Mouse (Mus musculus): ENCODE measurements around the gene 1700037H04Rik. TPM values are rescaled to one million over a fixed set of nuclear protein-coding genes. Genes with fewer than 3 reads are reported as not detected.
A peak's percentile ranks its signal among the peaks of the same experiment; 100 is the strongest.

1700037H04Rik gene
- polyA plus RNA-seq, 1 experiment from 2014 or later, result 85.7 TPM

DNA sequence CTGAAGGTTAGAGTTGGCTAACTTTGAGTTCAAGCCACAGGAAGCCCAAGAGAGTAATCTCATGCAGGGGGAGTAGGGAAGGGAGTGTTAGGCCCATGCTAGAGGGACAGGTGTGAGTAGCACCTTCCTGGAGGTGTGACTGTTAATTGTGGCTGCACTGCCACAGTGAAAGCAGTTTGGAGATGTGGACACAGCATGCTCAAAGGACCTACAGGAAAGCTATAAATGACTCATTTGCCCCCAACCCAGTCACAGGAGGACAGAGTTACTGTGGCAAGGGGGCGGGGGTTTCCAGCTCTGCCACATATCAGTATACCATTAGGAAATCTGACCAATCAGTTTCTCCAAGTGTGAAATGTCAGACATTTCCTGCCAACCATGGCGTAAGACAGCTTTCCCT is 14.3 kb downstream of the 1700037H04Rik start:
- Histone ChIP-seq H3K4me3 (replicated peaks; ENCODE audit: low read depth, low read length) (no peak overlapping the region), H3K9me3 (ENCODE audit: control insufficient read depth, low read length) (no peaks in the 10 kb centered on the region), H3K9ac (replicated peaks; ENCODE audit: low read length) (no peak overlapping the region), H3K4me2 (ENCODE audit: low read length) (no peak overlapping the region), H3K27me3 (ENCODE audit: control insufficient read depth, insufficient read depth, low read length) (no peaks in the 10 kb centered on the region), H3K4me1 (ENCODE audit: control insufficient read depth, insufficient read depth, low read length) (0 out of 2 replicates have a peak, but pooled peaks cover 3% of the 10 kb centered on the region), H3K27ac (replicated peaks; ENCODE audit: low read depth, low read length) (no peak overlapping the region), H3K36me3 (ENCODE audit: control insufficient read depth, insufficient read depth, low read length) (peaks cover 64% of the 10 kb centered on the region)
- no peak for DNase-seq
- WGBS, result 94% methylated on average over 2 of the region's 2 CpGs
- no peak for ATAC-seq (ENCODE audit: low FRiP score, low TSS enrichment)

DNA sequence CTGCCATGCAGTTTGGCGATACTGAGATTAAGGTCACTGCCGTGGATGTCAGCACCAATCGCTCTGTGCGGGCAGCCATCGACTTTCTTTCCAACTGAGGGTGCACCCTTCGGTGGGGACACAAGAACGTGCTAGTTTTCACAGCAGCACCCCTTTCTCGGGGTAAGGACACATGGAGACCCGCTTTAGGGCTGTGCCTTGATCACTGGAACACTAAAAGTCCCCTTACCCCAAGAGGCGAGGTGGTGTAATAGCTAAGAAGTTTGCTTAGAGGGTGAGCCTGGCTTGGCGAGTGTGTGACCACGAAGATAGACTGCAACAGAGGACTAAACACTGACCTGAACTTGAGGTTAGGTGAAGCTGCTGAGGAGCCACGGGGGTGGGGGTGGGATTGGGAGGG is 14.8 kb downstream of the 1700037H04Rik start:
- WGBS, result 73% methylated on average over 13 of the region's 13 CpGs
- H3K36me3 ChIP-seq (ENCODE audit: control insufficient read depth, insufficient read depth, low read length), result peaks cover 61% of the 10 kb centered on the region
- no peak overlapping the region for H3K4me2 ChIP-seq (ENCODE audit: low read length)
- H3K9ac ChIP-seq (replicated peaks; ENCODE audit: low read length), result no peak overlapping the region
- DNase-seq (no peak), ATAC-seq (ENCODE audit: low FRiP score, low TSS enrichment) (no peak)
- no peaks in the 10 kb centered on the region for H3K27me3 ChIP-seq (ENCODE audit: control insufficient read depth, insufficient read depth, low read length)
- H3K4me3 ChIP-seq (replicated peaks; ENCODE audit: low read depth, low read length), result no peak overlapping the region
- no peaks in the 10 kb centered on the region for H3K9me3 ChIP-seq (ENCODE audit: control insufficient read depth, low read length)
- no peak overlapping the region for H3K27ac ChIP-seq (replicated peaks; ENCODE audit: low read depth, low read length)
- 0 out of 2 replicates have a peak, but pooled peaks cover 3% of the 10 kb centered on the region for H3K4me1 ChIP-seq (ENCODE audit: control insufficient read depth, insufficient read depth, low read length)

DNA sequence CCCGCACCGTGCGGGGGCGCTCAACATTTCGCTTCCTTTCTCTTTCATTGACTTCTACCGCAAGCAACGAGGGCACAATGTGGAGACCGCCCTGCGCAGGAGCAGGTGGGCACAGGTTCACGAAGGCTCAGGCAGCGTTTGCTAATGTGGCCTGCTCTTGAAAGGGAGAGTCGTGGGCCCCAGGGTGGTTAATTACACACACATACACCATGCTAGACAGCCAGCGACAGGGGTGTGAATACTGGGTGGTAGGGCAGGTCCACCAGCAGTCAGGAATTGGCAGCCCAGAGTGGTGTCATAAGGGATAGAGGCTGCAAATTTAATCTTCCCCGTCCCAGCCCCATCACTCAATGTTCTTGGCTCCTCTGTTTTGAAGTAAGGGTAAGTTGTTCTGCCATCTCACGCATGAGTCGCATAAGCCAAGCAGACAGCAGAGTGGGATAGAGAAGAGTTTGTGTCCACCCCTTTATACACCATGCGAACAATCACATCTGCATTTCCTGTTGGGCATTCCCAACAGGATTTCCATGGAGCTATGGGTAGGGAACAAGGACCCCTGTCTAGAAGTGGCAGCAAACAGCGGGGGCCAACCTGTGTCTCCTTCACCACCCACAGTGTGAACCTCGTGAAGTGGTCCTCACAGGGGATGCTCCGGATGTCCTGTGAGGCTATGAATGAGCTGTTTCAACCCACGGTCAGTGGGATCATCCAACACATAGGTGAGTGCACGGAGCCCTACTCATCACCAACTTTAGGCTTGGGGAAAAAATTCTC is 16.7 kb downstream of the 1700037H04Rik start:
- H3K9me3 ChIP-seq (ENCODE audit: control insufficient read depth, low read length), result no peaks in the 10 kb centered on the region
- no peak overlapping the region for H3K4me2 ChIP-seq (ENCODE audit: low read length)
- no peak overlapping the region for H3K27ac ChIP-seq (replicated peaks; ENCODE audit: low read depth, low read length)
- WGBS, result 65% methylated on average over 22 of the region's 22 CpGs
- H3K9ac ChIP-seq (replicated peaks; ENCODE audit: low read length), result no peak overlapping the region
- ATAC-seq (ENCODE audit: low FRiP score, low TSS enrichment), result no peak
- H3K27me3 ChIP-seq (ENCODE audit: control insufficient read depth, insufficient read depth, low read length), result no peaks in the 10 kb centered on the region
- 0 out of 2 replicates have a peak, but pooled peaks cover 3% of the 10 kb centered on the region for H3K4me1 ChIP-seq (ENCODE audit: control insufficient read depth, insufficient read depth, low read length)
- no peak for DNase-seq
- peaks cover 47% of the 10 kb centered on the region for H3K36me3 ChIP-seq (ENCODE audit: control insufficient read depth, insufficient read depth, low read length)
- no peak overlapping the region for H3K4me3 ChIP-seq (replicated peaks; ENCODE audit: low read depth, low read length)

DNA sequence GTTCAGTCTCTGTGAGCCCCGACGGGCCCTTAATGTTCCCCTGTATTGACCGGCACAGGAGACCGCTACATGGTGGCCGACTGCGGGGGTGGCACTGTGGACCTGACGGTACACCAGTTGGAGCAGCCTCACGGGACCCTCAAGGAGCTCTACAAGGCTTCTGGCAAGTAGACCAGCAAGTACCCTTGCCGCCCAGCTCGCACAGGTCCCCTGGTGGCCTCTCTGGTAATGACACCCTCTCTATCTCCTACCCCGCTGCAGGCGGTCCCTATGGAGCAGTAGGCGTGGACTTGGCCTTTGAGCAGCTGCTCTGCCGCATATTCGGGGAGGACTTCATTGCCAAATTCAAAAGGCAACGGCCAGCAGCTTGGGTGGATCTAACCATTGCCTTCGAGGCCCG is 17.3 kb downstream of the 1700037H04Rik start:
- no peak overlapping the region for H3K27ac ChIP-seq (replicated peaks; ENCODE audit: low read depth, low read length)
- no peak overlapping the region for H3K9ac ChIP-seq (replicated peaks; ENCODE audit: low read length)
- H3K36me3 ChIP-seq (ENCODE audit: control insufficient read depth, insufficient read depth, low read length), result peaks cover 41% of the 10 kb centered on the region
- ATAC-seq (ENCODE audit: low FRiP score, low TSS enrichment), result no peak; the same call in 1 of the 2 replicates
- H3K9me3 ChIP-seq (ENCODE audit: control insufficient read depth, low read length), result no peaks in the 10 kb centered on the region
- no peak overlapping the region for H3K4me3 ChIP-seq (replicated peaks; ENCODE audit: low read depth, low read length)
- H3K27me3 ChIP-seq (ENCODE audit: control insufficient read depth, insufficient read depth, low read length), result no peaks in the 10 kb centered on the region
- WGBS, result 29% methylated on average over 18 of the region's 18 CpGs
- H3K4me2 ChIP-seq (ENCODE audit: low read length), result no peak overlapping the region
- DNase-seq, result peak; percentile 61
- 0 out of 2 replicates have a peak, but pooled peaks cover 3% of the 10 kb centered on the region for H3K4me1 ChIP-seq (ENCODE audit: control insufficient read depth, insufficient read depth, low read length)

DNA sequence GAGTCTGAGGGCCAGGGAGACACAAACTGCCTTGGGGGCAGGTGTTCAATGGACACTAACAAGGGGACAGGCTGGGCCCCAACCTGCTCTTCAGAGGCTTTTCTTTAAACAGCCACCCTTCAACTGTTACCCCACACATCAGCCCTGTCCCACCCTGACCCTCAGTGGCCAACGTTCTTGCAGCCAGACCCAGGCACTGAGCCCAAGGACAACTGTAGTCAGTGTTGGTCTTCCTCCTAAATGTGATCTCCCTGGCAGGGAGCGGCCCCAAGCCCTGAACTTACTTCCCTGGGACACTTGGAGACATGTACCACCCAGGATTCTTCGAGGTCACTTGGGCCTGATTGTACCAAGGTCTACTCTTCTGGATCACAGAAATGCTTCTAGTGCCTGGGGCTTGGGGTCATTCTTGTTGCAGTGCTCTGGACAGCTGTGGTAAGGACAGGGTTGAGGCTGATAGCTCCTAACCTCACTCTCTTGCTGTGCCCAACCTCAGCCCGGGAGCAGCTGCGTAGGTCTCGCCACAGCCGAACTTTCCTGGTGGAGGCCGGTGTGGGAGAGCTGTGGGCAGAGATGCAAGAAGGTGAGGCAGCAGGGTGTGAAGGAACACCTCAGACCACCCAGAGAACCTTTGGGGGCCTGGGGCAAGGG is 18.4 kb downstream of the 1700037H04Rik start:
- Histone ChIP-seq H3K4me2 (ENCODE audit: low read length) (no peak overlapping the region), H3K4me3 (replicated peaks; ENCODE audit: low read depth, low read length) (no peak overlapping the region), H3K36me3 (ENCODE audit: control insufficient read depth, insufficient read depth, low read length) (peaks cover 30% of the 10 kb centered on the region), H3K27me3 (ENCODE audit: control insufficient read depth, insufficient read depth, low read length) (no peaks in the 10 kb centered on the region), H3K9ac (replicated peaks; ENCODE audit: low read length) (no peak overlapping the region), H3K27ac (replicated peaks; ENCODE audit: low read depth, low read length) (no peak overlapping the region), H3K4me1 (ENCODE audit: control insufficient read depth, insufficient read depth, low read length) (0 out of 2 replicates have a peak, but pooled peaks cover 3% of the 10 kb centered on the region), H3K9me3 (ENCODE audit: control insufficient read depth, low read length) (no peaks in the 10 kb centered on the region)
- WGBS, result 92% methylated on average over 8 of the region's 8 CpGs
- DNase-seq (no peak), ATAC-seq (ENCODE audit: low FRiP score, low TSS enrichment) (no peak)

DNA sequence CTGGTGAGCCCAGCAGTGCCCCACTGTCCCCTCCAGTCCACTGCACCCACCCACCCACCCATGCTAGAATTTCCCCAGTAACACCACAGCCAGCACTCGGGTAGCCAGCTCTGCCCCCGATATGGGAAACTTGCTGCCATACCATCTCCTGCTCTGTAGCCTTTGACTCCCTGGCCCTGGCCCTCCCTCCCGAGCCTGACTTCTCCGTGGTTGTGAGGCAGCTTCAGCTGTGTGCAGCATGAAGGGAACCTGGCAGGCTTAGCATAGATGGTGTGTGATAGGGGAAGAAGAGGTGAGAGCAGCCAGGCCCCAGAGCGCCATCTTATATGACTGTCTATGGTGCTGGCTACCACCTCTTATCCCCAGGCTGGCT is 19.4 kb downstream of the 1700037H04Rik start:
- 0 out of 2 replicates have a peak, but pooled peaks cover 3% of the 10 kb centered on the region for H3K4me1 ChIP-seq (ENCODE audit: control insufficient read depth, insufficient read depth, low read length)
- H3K4me3 ChIP-seq (replicated peaks; ENCODE audit: low read depth, low read length), result no peak overlapping the region
- H3K4me2 ChIP-seq (ENCODE audit: low read length), result no peak overlapping the region
- ATAC-seq (ENCODE audit: low FRiP score, low TSS enrichment) (no peak), DNase-seq (no peak)
- H3K36me3 ChIP-seq (ENCODE audit: control insufficient read depth, insufficient read depth, low read length), result peaks cover 20% of the 10 kb centered on the region
- H3K9me3 ChIP-seq (ENCODE audit: control insufficient read depth, low read length), result no peaks in the 10 kb centered on the region
- 71% methylated on average over 5 of the region's 5 CpGs for WGBS
- no peak overlapping the region for H3K27ac ChIP-seq (replicated peaks; ENCODE audit: low read depth, low read length)
- H3K9ac ChIP-seq (replicated peaks; ENCODE audit: low read length), result no peak overlapping the region
- H3K27me3 ChIP-seq (ENCODE audit: control insufficient read depth, insufficient read depth, low read length), result no peaks in the 10 kb centered on the region

DNA sequence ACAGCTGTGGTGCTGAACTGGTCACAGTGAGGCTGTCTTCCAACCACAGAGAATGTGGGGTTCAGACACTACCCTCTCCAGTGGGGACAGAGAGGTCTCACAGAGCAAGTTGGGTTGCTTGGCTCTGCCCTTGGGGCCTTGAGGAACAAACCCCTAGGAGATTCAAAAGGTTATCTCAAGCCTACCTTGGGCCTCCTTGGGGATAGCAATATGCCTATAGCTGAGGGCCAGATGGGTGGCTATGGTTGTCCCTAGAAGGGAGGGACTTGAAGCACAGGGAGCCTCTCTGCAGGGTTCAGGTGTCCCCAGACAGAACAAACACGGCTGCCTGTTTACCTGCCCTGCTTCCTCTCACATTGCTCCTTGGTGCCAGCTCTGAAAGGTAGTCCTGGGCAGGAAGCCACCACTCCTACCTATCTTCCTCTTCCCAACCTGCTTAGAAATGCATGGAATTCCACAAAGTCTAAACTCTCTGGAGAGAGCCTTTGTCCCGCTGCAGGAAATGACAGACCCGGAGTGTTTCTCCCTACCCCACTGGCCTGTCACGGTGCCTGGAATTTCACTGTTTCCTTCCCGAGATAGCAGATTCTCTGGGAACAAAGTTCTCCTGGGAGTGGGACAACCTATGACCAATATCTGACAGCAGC is 19.9 kb downstream of the 1700037H04Rik start:
- 63% methylated on average over 5 of the region's 5 CpGs for WGBS
- Histone ChIP-seq H3K9ac (replicated peaks; ENCODE audit: low read length) (no peak overlapping the region), H3K4me1 (ENCODE audit: control insufficient read depth, insufficient read depth, low read length) (0 out of 2 replicates have a peak, but pooled peaks cover 3% of the 10 kb centered on the region), H3K4me3 (replicated peaks; ENCODE audit: low read depth, low read length) (no peak overlapping the region), H3K4me2 (ENCODE audit: low read length) (no peak overlapping the region), H3K27ac (replicated peaks; ENCODE audit: low read depth, low read length) (no peak overlapping the region), H3K27me3 (ENCODE audit: control insufficient read depth, insufficient read depth, low read length) (no peaks in the 10 kb centered on the region), H3K9me3 (ENCODE audit: control insufficient read depth, low read length) (no peaks in the 10 kb centered on the region), H3K36me3 (ENCODE audit: control insufficient read depth, insufficient read depth, low read length) (peaks cover 15% of the 10 kb centered on the region)
- no peak for ATAC-seq (ENCODE audit: low FRiP score, low TSS enrichment)
- DNase-seq, result no peak

DNA sequence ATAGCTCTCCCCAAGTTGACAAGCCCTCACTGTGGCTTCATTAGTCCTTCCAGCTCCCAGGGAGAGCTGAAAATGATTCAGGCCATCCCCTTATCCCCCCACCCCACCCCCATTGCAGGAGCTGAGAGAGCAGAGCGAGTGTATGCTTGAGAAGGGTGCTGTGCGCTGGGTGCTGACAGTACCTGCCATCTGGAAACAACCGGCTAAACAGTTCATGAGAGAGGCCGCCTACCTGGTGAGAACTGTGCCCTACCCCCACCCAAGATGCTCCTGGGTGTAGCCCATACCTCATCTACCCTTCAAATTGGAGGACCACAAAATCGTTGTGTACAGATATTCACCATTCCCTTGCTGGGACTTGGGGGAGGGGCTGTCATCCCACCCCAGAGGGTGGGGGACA is 20.6 kb downstream of the 1700037H04Rik start:
- peaks cover 8% of the 10 kb centered on the region for H3K36me3 ChIP-seq (ENCODE audit: control insufficient read depth, insufficient read depth, low read length)
- no peaks in the 10 kb centered on the region for H3K9me3 ChIP-seq (ENCODE audit: control insufficient read depth, low read length)
- 90% methylated on average over 5 of the region's 5 CpGs for WGBS
- H3K9ac ChIP-seq (replicated peaks; ENCODE audit: low read length), result no peak overlapping the region
- DNase-seq, result no peak
- no peak overlapping the region for H3K27ac ChIP-seq (replicated peaks; ENCODE audit: low read depth, low read length)
- no peaks in the 10 kb centered on the region for H3K27me3 ChIP-seq (ENCODE audit: control insufficient read depth, insufficient read depth, low read length)
- no peak overlapping the region for H3K4me3 ChIP-seq (replicated peaks; ENCODE audit: low read depth, low read length)
- no peak overlapping the region for H3K4me2 ChIP-seq (ENCODE audit: low read length)
- 0 out of 2 replicates have a peak, but pooled peaks cover 3% of the 10 kb centered on the region for H3K4me1 ChIP-seq (ENCODE audit: control insufficient read depth, insufficient read depth, low read length)
- no peak for ATAC-seq (ENCODE audit: low FRiP score, low TSS enrichment)
